Mouse (Mus musculus) liver, adult 2 months (tissue): ENCODE measurements around the gene Tex33.

Experiments
- CTCF ChIP-seq: fragments of 200-500 bp; IDR thresholded peaks from 2 replicates; pipeline ENCODE4 v1.5.1; 2011; ENCODE audit warnings: low read depth, low read length, control low read depth
- POLR2A ChIP-seq: fragments of 200-500 bp; IDR thresholded peaks from 2 replicates; pipeline ENCODE4 v1.6.1; 2011; ENCODE audit warnings: low read length, control low read depth; ENCODE audit not compliant: insufficient read depth; ENCODE audit errors: extremely low read depth

DNA sequence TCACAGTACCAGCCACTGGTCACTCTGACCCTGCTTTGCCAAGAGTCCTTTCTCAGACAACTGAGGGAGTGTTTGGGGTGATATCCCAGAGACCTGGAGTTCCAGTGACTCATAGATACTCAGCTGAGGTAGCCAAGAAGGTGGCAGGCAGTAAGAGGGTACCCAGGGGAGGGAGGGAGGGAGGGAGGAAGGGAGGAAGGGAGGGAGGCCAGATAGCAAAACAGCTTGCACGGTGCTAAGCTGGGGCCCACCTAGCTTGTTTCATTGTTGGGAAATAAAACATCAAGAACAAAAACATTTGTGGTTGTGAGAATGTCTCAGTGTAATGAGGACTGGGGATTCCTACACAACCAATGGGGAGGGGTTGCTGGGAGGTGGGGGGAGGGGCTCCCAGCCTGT lies 18.0 kb upstream of the Tex33 start:
- TF ChIP-seq CTCF: no peak
- TF ChIP-seq POLR2A: no peak
